Mouse (Mus musculus) Muller cell, postnatal 12 days (primary cell): ENCODE data around the gene Fez2.

Experiments
- DNase-seq: peaks from one replicate; pipeline ENCODE4 v3.0.0-alpha.2; 2015; ENCODE audit errors: inconsistent ontology term

Gene Fez2

DNA sequence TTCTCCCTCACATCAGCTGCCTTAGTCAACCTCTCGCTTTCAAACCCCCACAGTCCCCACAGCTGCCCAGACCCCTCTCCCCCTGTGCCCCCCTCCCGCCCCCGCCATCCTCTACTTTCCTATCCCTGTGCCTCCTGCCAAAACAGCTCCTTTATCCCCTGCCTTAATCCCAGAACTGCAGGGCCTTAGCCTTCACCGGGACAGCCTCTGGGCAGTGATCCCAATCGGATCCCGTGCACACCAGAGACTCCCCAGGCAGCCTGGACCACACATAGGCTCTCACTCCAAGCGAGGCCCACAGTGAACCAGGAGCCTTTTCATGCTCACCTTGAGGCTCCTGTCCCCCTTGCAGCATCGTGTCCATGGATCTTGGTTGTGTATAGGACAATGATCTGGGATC is 49.5 kb downstream of the Fez2 start:
- DNase-seq: no peak

DNA sequence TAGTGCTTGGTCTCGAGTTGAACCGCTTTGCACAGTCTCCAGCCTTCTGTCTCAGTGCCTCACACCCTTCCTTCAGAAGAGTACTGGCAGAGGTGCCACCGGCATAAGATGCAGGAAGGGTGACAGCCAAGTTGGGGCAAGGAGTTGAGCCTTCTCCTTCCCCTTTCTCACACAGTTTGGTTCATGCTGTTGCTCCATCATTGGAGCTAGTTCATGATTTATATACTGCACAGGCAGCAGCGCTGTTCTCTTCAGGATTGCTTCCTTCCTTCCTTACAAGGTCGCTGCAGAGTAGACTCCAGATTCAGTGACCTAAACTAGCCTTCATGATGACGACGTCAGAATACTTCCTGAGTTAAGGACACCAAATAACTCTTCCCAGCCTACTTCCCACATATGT is 51.9 kb downstream of the Fez2 start:
- DNase-seq: no peak

GRCm38 (mm10) chr17:78364555-78365302 is 53.2 kb downstream of the Fez2 start:
- DNase-seq: no peak

DNA sequence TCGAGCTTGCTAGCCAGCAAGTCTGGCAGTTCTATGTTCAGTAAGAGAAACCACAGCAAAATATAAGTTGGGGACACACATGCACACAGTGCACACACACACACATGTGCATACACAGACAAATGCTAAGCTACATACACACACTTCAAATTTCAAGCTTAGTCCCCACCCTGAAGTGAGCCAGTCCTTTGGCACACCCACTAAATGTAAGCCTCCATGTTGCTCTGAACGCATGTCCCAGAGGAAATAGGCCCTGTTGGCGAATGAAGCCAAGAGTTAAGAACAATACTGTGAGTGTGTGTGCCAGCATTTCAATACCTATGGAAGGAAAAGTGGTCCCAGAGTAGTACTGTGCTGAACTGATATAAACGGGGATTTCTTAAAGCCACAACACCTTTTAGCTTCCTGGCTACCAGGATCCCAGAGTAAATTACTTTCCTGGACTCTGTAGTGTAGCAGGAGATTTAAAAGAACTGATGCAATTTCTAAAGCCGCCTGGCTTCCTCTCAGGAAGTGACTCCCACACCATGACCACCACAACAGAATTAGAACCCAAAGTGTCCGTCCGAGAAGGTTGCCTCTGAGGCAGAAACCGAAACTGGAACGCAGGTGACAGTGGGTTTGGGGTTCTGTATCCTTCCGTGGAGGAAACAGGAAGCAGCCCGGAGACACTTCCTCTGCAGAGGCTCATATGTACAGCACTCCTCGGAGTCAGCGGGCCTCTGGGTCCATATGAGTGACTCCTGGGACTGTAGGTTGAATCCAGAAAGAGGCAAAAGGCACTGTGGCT is 55.8 kb downstream of the Fez2 start:
- DNase-seq: no peak

DNA sequence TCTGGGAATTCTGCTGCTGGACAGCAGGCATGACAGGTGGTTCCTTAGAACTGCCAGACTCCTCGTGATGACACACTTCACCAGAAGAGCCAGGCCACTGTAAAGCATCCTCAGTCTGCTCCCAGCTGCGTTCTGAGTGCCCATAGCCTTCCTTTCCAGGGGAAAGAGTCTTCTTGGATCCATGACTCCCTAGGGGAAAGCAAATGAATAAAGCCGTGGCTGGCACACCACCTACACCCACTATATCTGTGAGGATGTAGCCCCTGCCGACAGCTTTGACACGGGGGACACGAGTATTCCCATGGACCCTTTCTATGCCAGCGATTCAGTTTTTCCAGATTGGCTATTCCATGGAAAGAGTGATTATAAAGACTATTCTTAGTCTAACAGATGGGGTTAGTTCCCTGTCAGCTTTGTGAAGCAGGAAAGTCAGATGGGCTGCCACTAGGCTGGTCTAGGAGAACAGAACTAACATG is 59.7 kb downstream of the Fez2 start:
- no peak for DNase-seq

DNA sequence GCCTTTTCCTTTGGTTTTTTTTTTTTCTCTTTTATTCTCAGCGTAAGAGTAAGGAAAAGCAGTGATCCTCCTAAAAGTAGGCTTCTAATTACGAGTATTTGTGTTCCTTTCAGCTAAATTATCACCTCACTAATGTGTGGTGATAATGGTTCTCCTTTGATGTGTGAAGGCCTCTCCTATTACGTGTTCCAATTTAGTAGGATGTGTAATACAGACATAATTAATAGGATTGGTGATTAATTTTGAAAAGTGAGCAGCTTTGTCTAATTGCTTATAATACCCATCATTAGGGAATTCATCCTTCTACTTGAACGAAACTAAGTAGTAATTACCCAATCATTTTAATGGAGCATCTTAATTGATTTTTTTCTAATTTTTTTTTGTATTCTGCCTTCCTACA is 60.2 kb downstream of the Fez2 start:
- peak; percentile 46 for DNase-seq

DNA sequence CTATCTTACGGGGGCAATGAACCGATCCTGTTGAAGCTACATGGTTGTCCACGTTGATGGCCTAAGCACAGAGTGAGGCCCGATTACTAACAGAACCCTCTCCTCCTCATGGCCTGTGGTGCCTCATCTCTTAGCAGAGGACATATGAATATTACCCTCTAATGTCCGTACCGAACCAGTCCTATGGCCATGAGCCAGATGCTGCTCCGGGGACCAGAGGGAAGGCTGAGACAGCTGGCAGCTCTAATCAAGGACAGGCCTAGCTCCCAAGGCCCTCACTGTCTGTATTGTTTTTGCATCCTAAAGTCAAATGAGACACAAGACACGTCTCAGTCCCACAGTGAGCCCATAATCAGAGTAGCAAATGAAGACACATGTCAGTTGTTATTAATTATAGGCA is 62.3 kb downstream of the Fez2 start:
- DNase-seq: no peak

GRCm38 (mm10) chr17:78354871-78355270 is 63.1 kb downstream of the Fez2 start:
- no peak for DNase-seq

GRCm38 (mm10) chr17:78354411-78354810 is 63.5 kb downstream of the Fez2 start:
- no peak for DNase-seq

DNA sequence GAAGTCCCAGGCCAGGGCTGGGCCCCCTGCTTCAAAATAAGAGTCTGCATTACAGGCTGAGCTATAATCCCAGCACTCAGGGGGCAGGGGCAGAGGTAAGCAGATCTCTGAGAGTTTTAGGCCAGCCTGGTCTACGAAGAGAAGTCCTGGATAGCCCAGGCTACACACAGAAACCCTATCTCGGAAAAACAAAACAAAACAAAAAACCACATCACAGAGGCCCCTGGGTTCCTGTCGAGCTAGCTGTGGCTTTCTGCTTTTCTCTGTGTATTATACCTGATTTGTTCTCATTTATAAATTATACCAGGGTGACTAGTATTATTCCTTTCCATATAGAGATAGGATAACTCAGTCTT is 65.5 kb downstream of the Fez2 start:
- no peak for DNase-seq

DNA sequence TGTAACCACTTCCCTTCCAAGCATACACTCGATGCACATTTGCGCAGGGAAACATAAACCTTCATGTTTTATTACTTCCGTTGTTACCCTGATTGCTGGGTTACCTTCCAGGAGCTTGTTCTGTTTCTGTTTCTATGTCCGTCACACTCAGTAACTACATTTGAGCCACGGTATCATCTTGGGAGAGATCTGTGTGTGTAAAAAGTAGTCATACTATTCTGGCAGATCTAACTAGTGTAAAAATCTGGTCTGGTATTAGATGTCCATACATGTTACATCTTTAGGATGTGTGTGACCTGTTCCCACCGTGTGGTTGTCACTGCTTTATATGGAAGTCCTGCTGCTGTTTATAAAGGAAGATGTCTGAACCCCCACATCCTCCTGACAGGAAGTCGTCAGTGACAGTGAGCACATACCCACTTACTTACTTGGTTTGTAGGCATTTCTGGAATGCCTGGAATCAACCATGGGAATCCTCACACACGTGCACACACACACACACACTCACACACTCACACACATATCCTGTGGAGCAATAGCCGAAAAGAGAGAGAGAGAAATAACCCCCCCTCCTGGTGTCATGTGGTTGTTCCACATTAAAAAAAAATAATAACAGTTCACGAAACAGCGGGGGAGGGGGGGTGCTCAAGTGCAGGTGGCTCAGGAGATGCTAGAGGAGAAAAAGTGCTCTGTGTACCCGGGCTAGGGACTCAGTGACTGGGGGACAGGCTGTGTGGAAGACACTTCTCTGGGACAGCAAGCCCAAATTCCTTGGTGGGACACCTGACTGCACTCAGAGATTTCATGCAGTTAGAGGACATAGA is 66.1 kb downstream of the Fez2 start:
- DNase-seq: peak; percentile 47

DNA sequence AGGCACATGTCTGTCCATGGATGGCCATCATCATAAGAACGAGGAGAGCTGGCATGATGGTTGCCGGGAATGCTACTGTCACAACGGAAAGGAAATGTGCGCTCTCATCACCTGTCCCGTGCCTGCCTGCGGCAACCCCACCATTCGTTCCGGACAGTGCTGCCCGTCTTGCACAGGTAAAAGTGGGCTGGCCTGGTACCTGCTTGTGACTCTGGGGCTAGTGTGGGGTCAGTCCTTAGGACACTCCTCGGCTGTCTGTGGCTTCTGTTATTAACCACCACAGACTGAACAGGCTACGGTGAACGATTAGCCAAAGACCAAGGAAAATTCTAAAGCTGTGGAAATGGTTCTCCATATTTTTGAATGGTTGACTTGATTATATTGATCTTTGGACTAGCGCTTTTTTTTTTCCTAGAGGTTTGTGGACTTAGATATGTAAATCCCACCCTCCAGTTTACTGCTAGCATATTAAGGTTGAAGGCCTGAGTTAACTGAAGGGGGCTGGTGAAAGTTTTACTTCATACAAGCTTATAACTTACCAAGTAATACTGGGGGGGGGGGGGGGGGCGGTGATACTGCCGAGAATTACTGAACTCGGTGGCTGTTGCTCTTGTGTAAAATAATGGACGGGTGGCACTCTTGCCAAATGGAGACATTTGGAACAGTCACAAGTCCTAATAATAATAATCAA is 70.7 kb downstream of the Fez2 start:
- DNase-seq: no peak

DNA sequence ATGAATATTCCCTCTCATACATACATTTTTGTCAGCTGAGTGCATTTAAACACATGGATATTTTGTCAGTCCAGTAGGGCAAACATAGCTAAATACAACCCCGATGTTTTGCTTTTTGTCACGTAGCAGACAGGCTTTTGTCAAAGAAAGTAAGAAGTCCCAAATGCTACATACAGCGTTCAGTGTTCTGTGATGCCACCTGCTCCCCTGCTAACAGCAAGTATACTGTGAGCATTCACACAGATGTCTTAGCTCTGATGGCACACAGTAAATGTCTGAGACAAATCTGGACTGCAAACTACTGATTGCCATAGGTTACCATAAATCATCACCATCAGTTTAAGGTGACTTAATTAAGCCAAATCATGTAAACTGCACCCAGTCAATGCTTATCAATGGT is 74.3 kb downstream of the Fez2 start:
- DNase-seq: no peak

DNA sequence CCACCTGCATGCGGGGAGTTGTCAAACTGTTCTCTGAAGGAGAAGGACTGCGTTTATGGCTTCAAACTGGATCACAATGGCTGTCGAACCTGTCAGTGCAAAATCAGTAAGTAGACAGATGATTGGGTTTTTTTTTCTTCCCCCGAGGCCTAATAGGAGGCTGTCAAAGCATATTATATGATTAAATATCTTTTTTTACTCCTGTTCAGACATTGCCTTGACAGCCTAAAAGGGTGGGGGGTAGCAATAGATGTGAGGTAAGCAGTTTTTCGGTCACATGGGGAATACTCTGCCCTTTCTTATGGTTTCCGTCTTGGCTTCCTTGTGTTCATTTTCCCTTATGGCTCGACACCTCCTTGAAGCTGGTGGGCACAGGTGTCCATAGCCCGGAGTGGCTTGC is 82.7 kb downstream of the Fez2 start:
- DNase-seq: no peak

DNA sequence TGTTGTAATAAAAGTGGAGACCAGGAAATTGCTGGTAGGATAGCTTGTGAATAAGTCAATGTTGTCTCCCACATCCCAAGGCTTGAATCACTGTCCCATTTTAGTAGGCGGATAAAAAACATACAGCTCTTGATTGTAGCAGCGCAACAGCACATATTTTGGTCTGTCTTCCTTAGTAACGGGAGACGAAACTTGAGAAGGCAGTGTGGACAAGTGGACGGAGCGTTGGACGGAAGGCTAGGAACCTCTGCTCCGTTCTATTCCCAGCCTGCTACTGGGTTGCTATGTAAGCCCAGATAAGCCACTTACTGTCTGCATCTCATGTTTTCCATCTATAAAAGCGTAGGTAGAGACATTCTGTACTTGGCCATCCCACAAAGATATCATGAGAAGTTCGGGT is 84.7 kb downstream of the Fez2 start:
- no peak for DNase-seq

GRCm38 (mm10) chr17:78331438-78331837 is 86.5 kb downstream of the Fez2 start:
- DNase-seq: no peak

DNA sequence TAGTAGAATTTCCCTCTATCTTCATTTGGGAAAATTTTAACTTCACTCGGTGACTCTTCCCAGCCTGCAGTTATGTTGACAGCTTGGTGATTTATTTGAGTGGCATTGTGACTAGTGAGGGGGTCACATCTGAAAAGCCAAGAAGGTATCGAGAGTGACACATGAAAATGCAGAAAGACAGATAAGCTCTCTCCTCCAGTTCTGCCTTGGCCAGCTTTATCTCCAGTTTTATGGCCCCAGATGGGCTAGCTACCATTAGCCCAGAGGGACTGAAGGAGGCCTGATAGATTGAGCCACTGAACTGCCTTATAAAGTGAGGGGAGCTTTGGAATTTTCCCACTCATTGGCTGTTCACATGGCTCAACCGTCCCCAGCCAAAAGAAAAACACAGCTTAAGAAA is 89.7 kb downstream of the Fez2 start:
- no peak for DNase-seq

GRCm38 (mm10) chr17:78327187-78327586 is 90.8 kb downstream of the Fez2 start:
- DNase-seq: no peak

DNA sequence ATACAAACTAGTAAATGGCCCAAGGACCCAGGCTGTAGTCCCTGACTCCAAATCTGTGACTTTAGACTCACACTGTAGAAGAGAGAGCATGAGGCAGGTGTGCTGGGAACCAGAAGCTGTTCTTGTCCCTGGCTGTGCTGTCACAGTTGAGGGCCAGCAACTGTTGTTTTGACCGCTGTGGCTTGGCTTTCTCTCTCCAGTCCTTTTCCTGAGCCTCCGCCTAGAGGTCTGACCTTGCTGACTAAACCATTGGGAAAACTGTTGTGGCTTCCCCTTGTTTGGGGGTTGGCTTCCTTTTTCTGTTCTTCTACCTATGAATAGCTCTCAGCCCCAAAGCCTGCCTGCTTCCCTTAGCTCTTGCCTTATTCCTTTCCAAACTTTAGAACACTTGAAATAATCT is 91.6 kb downstream of the Fez2 start:
- DNase-seq: no peak

- peak; percentile 91 for DNase-seq
These were observed 92.1 kb downstream of the Fez2 start for GRCm38 (mm10) chr17:78325761-78326332.
